Mouse (Mus musculus): Measurements from ENCODE around the gene Wwc1. TPM values are rescaled to one million over a fixed set of nuclear protein-coding genes. Genes with fewer than 3 reads are reported as not detected.

Gene Wwc1
- total and polyA plus RNA-seq, 2 experiments: 11.3 to 25.0 TPM

- TF ChIP-seq POLR2A (IDR thresholded peaks at IDR 0.05; ENCODE audit: extremely low read depth, insufficient read depth, low read length) (no peak), CTCF (IDR thresholded peaks at IDR 0.05; ENCODE audit: low read depth, low read length) (no peak)
- DNase-seq (ENCODE audit: extremely low read depth, low read depth, low spot score): peak; percentile 94
- Histone ChIP-seq H3K27me3 (ENCODE audit: control insufficient read depth, insufficient read depth, low read length) (no peaks in the 10 kb centered on the region), H3K27ac (replicated peaks; ENCODE audit: insufficient read depth, low read depth, low read length) (peak overlapping the region; percentile 53), H3K4me1 (ENCODE audit: control insufficient read depth, insufficient read depth, low read length) (peaks cover 45% of the 10 kb centered on the region), H3K79me2 (ENCODE audit: control insufficient read depth, insufficient read depth, low read length) (peaks cover 12% of the 10 kb centered on the region; the same call in 1 of the 2 replicates), H3K36me3 (ENCODE audit: control insufficient read depth, insufficient read depth, low read length) (no peaks in the 10 kb centered on the region; the same call in 1 of the 2 replicates), H3K9ac (ENCODE audit: low read depth, low read length) (no peak overlapping the region), H3K4me3 (ENCODE audit: insufficient read depth, low read depth, low read length) (no peak overlapping the region)
- 21% methylated on average over 8 of the region's 8 CpGs for WGBS
These were observed 64.8 kb downstream of the Wwc1 start for GRCm38 (mm10) chr11:35915546-35915945.

DNA sequence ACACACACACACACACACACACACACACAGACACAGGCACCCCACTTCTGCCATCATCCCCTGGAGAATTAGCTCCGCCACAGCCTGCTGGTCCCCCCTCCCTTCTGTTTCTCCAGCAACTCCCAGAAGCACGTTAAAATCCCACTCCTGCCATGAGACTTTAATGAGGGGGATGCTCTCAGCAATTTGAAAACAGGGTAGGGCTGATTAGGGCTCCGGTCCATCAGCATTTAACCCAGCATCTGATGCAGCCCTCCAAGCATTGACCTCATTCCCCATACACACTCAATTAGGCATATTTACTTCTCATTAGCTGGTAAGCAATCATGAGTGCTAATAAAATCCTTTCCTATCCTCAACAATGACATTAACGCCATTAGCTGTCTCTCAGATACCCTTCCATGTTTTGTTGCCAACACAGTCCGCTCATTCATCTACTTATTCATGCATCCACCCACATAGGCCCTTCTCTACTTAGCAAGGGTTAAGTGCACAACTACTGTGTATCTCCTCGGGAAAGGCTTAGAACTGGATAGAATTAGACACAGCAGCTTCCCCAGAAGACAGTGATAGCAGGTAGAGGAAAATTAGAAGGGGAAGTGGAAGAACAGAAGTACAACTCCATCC is 66.8 kb downstream of the Wwc1 start:
- WGBS: 78% methylated on average over 6 of the region's 6 CpGs
- no peak for DNase-seq (ENCODE audit: extremely low read depth, low read depth, low spot score)
- H3K27ac ChIP-seq (replicated peaks; ENCODE audit: insufficient read depth, low read depth, low read length): no peak overlapping the region
- TF ChIP-seq CTCF (IDR thresholded peaks at IDR 0.05; ENCODE audit: low read depth, low read length): no peak
- TF ChIP-seq POLR2A (IDR thresholded peaks at IDR 0.05; ENCODE audit: extremely low read depth, insufficient read depth, low read length): no peak
- peaks cover 2% of the 10 kb centered on the region; the same call in 1 of the 2 replicates for H3K36me3 ChIP-seq (ENCODE audit: control insufficient read depth, insufficient read depth, low read length)
- H3K9ac ChIP-seq (ENCODE audit: low read depth, low read length): no peak overlapping the region
- peaks cover 9% of the 10 kb centered on the region; the same call in 1 of the 2 replicates for H3K79me2 ChIP-seq (ENCODE audit: control insufficient read depth, insufficient read depth, low read length)
- no peak overlapping the region for H3K4me3 ChIP-seq (ENCODE audit: insufficient read depth, low read depth, low read length)
- peaks cover 29% of the 10 kb centered on the region for H3K4me1 ChIP-seq (ENCODE audit: control insufficient read depth, insufficient read depth, low read length)
- H3K27me3 ChIP-seq (ENCODE audit: control insufficient read depth, insufficient read depth, low read length): no peaks in the 10 kb centered on the region

- Histone ChIP-seq H3K9ac (ENCODE audit: low read depth, low read length) (no peak overlapping the region), H3K27ac (replicated peaks; ENCODE audit: insufficient read depth, low read depth, low read length) (no peak overlapping the region), H3K4me3 (ENCODE audit: insufficient read depth, low read depth, low read length) (no peak overlapping the region), H3K79me2 (ENCODE audit: control insufficient read depth, insufficient read depth, low read length) (peaks cover 2% of the 10 kb centered on the region; the same call in 1 of the 2 replicates), H3K27me3 (ENCODE audit: control insufficient read depth, insufficient read depth, low read length) (no peaks in the 10 kb centered on the region), H3K36me3 (ENCODE audit: control insufficient read depth, insufficient read depth, low read length) (peaks cover 15% of the 10 kb centered on the region), H3K4me1 (ENCODE audit: control insufficient read depth, insufficient read depth, low read length) (no peaks in the 10 kb centered on the region)
- TF ChIP-seq CTCF (IDR thresholded peaks at IDR 0.05; ENCODE audit: low read depth, low read length): no peak
- no peak for TF ChIP-seq POLR2A (IDR thresholded peaks at IDR 0.05; ENCODE audit: extremely low read depth, insufficient read depth, low read length)
- DNase-seq (ENCODE audit: extremely low read depth, low read depth, low spot score): no peak
- WGBS: 84% methylated on average over 7 of the region's 7 CpGs
These were observed 75.3 kb downstream of the Wwc1 start for GRCm38 (mm10) chr11:35904955-35905550.

DNA sequence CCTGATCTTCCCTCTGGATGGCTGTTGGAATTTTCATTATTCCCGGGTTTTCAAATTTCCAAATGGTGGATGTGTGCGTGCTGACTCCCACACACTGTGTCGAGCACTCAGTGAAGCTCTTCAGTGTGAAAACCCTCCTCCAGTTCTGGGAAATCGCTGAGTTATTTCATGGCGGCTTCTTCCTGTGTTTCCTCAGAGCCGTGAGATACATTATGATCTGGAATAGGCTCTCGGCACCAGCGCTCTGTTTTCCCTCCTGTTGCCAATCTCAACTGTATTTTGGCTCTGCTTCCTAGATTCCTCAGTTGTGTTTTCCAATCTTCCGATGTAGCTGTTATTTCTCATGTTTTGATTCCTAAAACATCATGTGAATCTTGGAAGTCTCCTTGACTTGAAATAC is 77.2 kb downstream of the Wwc1 start:
- Histone ChIP-seq H3K27ac (replicated peaks; ENCODE audit: insufficient read depth, low read depth, low read length) (no peak overlapping the region), H3K4me1 (ENCODE audit: control insufficient read depth, insufficient read depth, low read length) (no peaks in the 10 kb centered on the region), H3K9ac (ENCODE audit: low read depth, low read length) (no peak overlapping the region), H3K36me3 (ENCODE audit: control insufficient read depth, insufficient read depth, low read length) (peaks cover 15% of the 10 kb centered on the region), H3K79me2 (ENCODE audit: control insufficient read depth, insufficient read depth, low read length) (0 out of 2 replicates have a peak, but pooled peaks cover 2% of the 10 kb centered on the region), H3K27me3 (ENCODE audit: control insufficient read depth, insufficient read depth, low read length) (no peaks in the 10 kb centered on the region), H3K4me3 (ENCODE audit: insufficient read depth, low read depth, low read length) (no peak overlapping the region)
- no peak for DNase-seq (ENCODE audit: extremely low read depth, low read depth, low spot score)
- TF ChIP-seq CTCF (IDR thresholded peaks at IDR 0.05; ENCODE audit: low read depth, low read length): no peak
- no peak for TF ChIP-seq POLR2A (IDR thresholded peaks at IDR 0.05; ENCODE audit: extremely low read depth, insufficient read depth, low read length)
- WGBS: 79% methylated on average over 9 of the region's 9 CpGs

- peaks cover 16% of the 10 kb centered on the region; the same call in 1 of the 2 replicates for H3K36me3 ChIP-seq (ENCODE audit: control insufficient read depth, insufficient read depth, low read length)
- no peak overlapping the region for H3K27ac ChIP-seq (replicated peaks; ENCODE audit: insufficient read depth, low read depth, low read length)
- H3K9ac ChIP-seq (ENCODE audit: low read depth, low read length): no peak overlapping the region
- no peaks in the 10 kb centered on the region for H3K4me1 ChIP-seq (ENCODE audit: control insufficient read depth, insufficient read depth, low read length)
- H3K27me3 ChIP-seq (ENCODE audit: control insufficient read depth, insufficient read depth, low read length): no peaks in the 10 kb centered on the region
- 0 out of 2 replicates have a peak, but pooled peaks cover 2% of the 10 kb centered on the region for H3K79me2 ChIP-seq (ENCODE audit: control insufficient read depth, insufficient read depth, low read length)
- TF ChIP-seq POLR2A (IDR thresholded peaks at IDR 0.05; ENCODE audit: extremely low read depth, insufficient read depth, low read length) (no peak), CTCF (IDR thresholded peaks at IDR 0.05; ENCODE audit: low read depth, low read length) (no peak)
- WGBS: 81% methylated on average over 9 of the region's 9 CpGs
- no peak overlapping the region for H3K4me3 ChIP-seq (ENCODE audit: insufficient read depth, low read depth, low read length)
- DNase-seq (ENCODE audit: extremely low read depth, low read depth, low spot score): no peak
These were observed 80.4 kb downstream of the Wwc1 start for GRCm38 (mm10) chr11:35899946-35900345.

- Histone ChIP-seq H3K4me1 (ENCODE audit: control insufficient read depth, insufficient read depth, low read length) (no peaks in the 10 kb centered on the region), H3K9ac (ENCODE audit: low read depth, low read length) (no peak overlapping the region), H3K79me2 (ENCODE audit: control insufficient read depth, insufficient read depth, low read length) (no peaks in the 10 kb centered on the region), H3K27me3 (ENCODE audit: control insufficient read depth, insufficient read depth, low read length) (no peaks in the 10 kb centered on the region), H3K27ac (replicated peaks; ENCODE audit: insufficient read depth, low read depth, low read length) (no peak overlapping the region), H3K36me3 (ENCODE audit: control insufficient read depth, insufficient read depth, low read length) (peaks cover 24% of the 10 kb centered on the region; the same call in 1 of the 2 replicates), H3K4me3 (ENCODE audit: insufficient read depth, low read depth, low read length) (no peak overlapping the region)
- no peak for DNase-seq (ENCODE audit: extremely low read depth, low read depth, low spot score)
- 73% methylated on average over 4 of the region's 4 CpGs for WGBS
- TF ChIP-seq CTCF (IDR thresholded peaks at IDR 0.05; ENCODE audit: low read depth, low read length) (no peak), POLR2A (IDR thresholded peaks at IDR 0.05; ENCODE audit: extremely low read depth, insufficient read depth, low read length) (no peak)
These were observed 86.9 kb downstream of the Wwc1 start for GRCm38 (mm10) chr11:35893454-35893853.

Data from liver, adult 2 months (tissue).